ENCODE assay signal across 1 mouse cellular context in the genomic region with DNA sequence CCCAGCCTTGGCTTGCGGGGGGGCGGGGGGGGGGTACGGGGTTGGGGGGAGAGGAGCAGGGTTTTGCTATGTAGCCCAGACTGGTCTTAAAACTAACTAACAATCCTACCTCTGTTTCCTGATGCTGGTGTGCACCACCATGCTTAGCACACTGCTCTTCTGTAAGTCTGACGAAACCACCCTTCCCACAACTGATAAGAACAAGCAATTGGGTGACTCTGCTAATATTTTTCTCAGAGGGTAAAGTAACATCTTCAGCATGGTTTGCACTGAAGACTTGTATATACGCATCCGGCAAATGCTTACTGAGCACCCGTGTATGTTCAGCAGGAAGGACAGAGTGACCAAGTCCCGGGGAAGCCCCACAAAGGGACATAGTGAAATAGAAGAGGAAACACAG.
TF ChIP-seq lines count a peak whose summit lies in the region.

No protein-coding gene starts in this region.

TF ChIP-seq in MEL, 35 proteins besides CTCF, POLR2A, EP300 and RAD21:
- TF ChIP-seq ETS1 (IDR thresholded peaks at IDR 0.05; ENCODE audit: low read depth, low read length) (peak; percentile 95), TCF12 (IDR thresholded peaks at IDR 0.05; ENCODE audit: low read depth, low read length) (peak; percentile 70), MYC (IDR thresholded peaks at IDR 0.05; ENCODE audit: low read depth, low read length) (peak; percentile 94), MXI1 (IDR thresholded peaks at IDR 0.05; ENCODE audit: low read depth, low read length) (peak; percentile 83), BHLHE40 (IDR thresholded peaks at IDR 0.05; ENCODE audit: borderline replicate concordance, low read depth, low read length) (no peak), SIN3A (IDR thresholded peaks at IDR 0.05; ENCODE audit: low read length) (peak; percentile 92), TBP (IDR thresholded peaks at IDR 0.05; ENCODE audit: low read depth, low read length) (peak; percentile 84), ZC3H11A (IDR thresholded peaks at IDR 0.05; ENCODE audit: low read depth, low read length) (no peak), USF2 (IDR thresholded peaks at IDR 0.05; ENCODE audit: borderline replicate concordance in 1 of 2, insufficient read depth in 1 of 2, low read depth in 1 of 2, low read length in 2 of 2) (no peak), RCOR1 (IDR thresholded peaks at IDR 0.05; ENCODE audit: low read depth, low read length) (peak; percentile 49; the same call in 1 of the 2 replicates), E2F4 (IDR thresholded peaks at IDR 0.05; ENCODE audit: borderline replicate concordance, low read depth, low read length) (no peak), HCFC1 (IDR thresholded peaks at IDR 0.05; ENCODE audit: low read depth, low read length) (peak; percentile 69; the same call in 1 of the 2 replicates), ZNF384 (IDR thresholded peaks at IDR 0.05; ENCODE audit: low read depth, low read length) (0 out of 2 replicates have a peak, but pooled peaks have one; percentile 37), GATA1 (IDR thresholded peaks at IDR 0.05; ENCODE audit: low read depth, low read length) (peak; percentile 94), KAT2A (conservative IDR thresholded peaks at IDR 0.05; ENCODE audit: low read depth, low read length) (no peak), MAX (IDR thresholded peaks at IDR 0.05; ENCODE audit: low read length) (peak; percentile 79), SMC3 (IDR thresholded peaks at IDR 0.05; ENCODE audit: low read depth, low read length) (no peak), USF1 (IDR thresholded peaks at IDR 0.05; ENCODE audit: low read depth, low read length) (no peak), MAFK (IDR thresholded peaks at IDR 0.05; ENCODE audit: borderline replicate concordance, low read depth, low read length) (peak; percentile 38; the same call in 1 of the 2 replicates), NELFE (IDR thresholded peaks at IDR 0.05; ENCODE audit: low read depth, low read length) (peak; percentile 54; the same call in 1 of the 2 replicates), MYB (IDR thresholded peaks at IDR 0.05; ENCODE audit: low read depth, low read length) (no peak), ELF1 (IDR thresholded peaks at IDR 0.05; ENCODE audit: low read depth, low read length) (no peak), POLR2AphosphoS5 (IDR thresholded peaks at IDR 0.05; ENCODE audit: borderline replicate concordance, low read depth, low read length) (no peak), POLR2AphosphoS2 (IDR thresholded peaks at IDR 0.05; ENCODE audit: low read length) (peak; percentile 50; the same call in 1 of the 2 replicates)
